Mouse (Mus musculus) heart, adult 2 months (tissue): ENCODE results near the gene Pcbp4.

Experiments
- CTCF ChIP-seq: fragments of 200-600 bp; IDR thresholded peaks from 2 replicates; pipeline ENCODE4 v1.8.1; 2022; ENCODE audit warnings: antibody characterized with exemption, mild to moderate bottlenecking, moderate library complexity
- POLR2A ChIP-seq: fragments of 200-500 bp; IDR thresholded peaks from 2 replicates; pipeline ENCODE4 v1.6.1; 2011; ENCODE audit warnings: mild to moderate bottlenecking, low read depth, low read length, control low read depth; ENCODE audit not compliant: insufficient read depth

DNA sequence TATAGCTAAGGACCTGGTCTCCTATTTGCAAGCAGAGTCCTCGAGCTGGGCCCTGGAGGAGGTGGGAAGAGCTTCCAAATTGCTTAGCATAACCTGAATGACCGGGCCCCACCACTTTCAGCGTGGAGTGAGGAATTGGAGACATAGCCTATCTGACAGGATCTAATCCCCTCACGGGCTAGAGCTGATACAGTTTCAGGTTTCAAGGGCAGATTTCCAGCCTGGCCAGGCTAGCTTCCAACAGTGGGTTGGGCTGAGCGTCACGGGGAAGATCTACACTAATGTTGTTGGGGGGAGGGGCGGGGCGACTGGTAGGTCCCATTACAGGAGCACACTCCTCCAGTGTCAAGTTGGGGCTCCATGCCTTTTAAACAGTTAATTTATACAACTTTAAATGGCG lies 2.4 kb upstream of the Pcbp4 start:
- TF ChIP-seq CTCF (no peak), POLR2A (no peak)
